Mouse (Mus musculus) urinary bladder, adult 18-20 months (tissue): Measurements from ENCODE around the gene Fcgr3.

ENCODE experiments used
- DNase-seq, 2 experiments: peaks; one replicate each; pipeline ENCODE4 v3.0.0; 2022; ENCODE audit warnings: low spot score in 2 of 2, mixed read lengths in 2 of 2

Gene Fcgr3

DNA sequence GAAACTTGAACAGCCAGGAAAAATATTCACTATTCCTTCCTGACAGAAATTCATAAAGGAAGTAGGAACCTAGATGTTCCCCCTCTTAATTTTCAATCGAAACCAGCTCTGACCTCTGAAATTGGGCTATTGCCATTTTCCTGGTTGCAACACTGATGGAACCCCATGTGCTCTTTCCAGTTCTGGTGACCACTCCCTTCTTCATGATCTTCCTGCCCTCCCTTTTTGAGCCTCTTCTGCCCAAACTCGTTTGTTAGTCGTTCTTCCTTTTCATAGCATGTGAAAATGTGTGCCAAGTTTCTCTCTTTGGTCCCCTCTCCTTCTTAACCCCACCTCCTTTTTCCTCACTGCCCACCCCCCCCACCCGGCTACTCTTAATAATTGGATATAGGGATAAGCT is 53.0 kb downstream of the Fcgr3 start:
- no peak for DNase-seq

DNA sequence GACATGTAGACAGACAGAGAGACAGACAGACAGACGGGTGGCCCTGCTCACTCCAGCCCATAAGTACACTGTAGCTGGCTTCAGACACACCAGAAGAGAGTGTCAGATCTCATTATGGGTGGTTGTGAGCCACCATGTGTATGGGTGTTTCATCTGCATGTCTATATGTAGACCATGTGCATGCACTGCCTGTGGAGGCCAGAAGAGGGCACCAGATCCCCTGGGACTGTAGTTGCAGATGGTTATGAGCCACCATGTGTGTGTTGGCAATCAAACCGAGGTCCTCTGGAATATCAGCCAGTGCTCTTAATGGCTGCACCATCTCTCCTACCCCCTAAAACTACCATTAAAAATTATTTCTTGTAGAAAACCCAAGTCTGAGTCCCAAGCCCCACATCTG is 57.8 kb downstream of the Fcgr3 start:
- DNase-seq = no peak

DNA sequence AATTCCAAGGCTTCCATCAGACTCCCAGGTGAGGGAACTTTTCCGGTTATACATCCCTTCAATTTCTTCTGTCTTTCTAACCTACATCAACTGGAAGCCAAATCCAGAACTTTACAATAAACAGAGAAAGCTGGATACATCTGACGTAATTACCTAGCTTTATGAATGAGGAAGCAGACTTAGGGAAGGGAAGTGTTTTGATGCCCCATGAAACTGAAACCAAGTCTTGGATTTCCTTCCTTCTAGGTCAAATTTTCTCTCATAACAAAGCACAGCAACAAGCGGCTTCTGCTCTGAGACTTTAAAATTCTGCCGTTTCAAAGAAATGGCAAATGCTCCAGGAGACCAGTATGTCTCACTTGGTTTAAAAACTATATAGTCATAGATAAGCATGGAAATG is 58.4 kb downstream of the Fcgr3 start:
- DNase-seq = no peak

DNA sequence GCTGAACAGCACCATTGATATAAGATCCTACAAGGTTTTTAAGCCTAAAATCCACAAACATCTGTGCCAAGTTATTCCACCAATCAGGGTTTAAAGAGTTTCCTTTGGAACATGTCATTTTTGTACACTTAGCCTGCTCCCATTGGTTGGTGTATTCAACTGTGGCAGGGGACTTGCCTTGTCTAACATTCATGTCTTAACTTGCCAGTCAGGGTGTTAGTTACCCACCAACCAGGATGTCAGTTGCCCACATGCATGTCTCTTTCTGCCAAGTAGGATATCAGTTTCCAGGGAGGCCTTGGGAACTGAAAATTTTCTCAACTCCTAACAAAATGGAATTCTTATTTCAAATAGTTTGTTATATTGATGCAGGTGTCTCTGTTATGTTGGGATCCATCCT is 59.1 kb downstream of the Fcgr3 start:
- DNase-seq = no peak

DNA sequence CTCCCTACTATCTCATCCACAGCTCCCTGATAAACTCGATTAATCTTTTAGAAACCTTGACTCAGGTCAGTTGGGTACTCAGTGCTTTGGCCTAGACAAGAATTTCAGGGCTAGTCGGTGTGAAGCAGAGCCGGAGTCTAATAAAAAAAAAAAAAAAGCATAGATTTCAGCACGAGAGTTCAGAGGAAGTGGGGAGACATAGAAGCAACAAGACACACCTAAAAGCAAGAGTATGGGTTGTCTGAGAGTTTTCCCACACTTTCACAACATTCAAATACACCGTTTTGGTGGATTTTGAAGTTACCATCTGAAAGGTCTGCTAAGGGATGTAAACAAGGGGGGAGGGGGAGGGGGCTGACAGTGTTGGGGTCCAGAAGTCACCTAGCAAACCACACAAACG is 59.7 kb downstream of the Fcgr3 start:
- no peak for DNase-seq
